Mouse (Mus musculus) liver, embryonic 14.5 days (tissue): Measurements from ENCODE around the gene Ror1.

Experiments used
- CTCF ChIP-seq: IDR thresholded peaks from 2 replicates; pipeline ENCODE4 v1.5.1; 2016; ENCODE audit warnings: antibody characterized with exemption, low read depth, control low read depth
- EP300 ChIP-seq: IDR thresholded peaks from 2 replicates; pipeline ENCODE4 v1.6.1; 2016; ENCODE audit warnings: antibody characterized with exemption, low read depth

- TF ChIP-seq CTCF (no peak), EP300 (no peak)
Observed at GRCm38 (mm10) chr4:100263917-100264316, 168.3 kb downstream of the Ror1 start.
